Mouse (Mus musculus): ENCODE data around the gene Gsdme.

Gene Gsdme

DNA sequence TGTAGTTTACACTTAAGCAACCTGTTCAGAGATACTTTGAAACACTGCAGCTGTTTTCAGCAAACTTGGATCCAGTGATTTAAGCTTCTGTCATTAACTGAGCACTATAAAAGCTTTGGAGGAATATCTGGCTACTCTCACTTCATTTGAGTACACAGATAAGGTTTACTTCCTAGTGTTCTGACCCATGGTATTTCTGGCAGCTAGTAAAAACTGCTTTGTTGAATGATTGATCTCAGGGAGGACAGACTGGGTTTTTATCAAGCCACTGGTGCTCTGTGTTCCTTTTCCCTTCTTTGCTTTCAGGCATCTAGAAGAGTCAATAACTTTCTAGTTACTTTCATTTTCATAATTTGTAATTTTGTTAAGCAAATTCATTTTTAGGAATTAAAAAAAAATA lies 74.3 kb downstream of the Gsdme start:
- DNase-seq (ENCODE audit: low spot score in 2 of 2) = no peak

DNA sequence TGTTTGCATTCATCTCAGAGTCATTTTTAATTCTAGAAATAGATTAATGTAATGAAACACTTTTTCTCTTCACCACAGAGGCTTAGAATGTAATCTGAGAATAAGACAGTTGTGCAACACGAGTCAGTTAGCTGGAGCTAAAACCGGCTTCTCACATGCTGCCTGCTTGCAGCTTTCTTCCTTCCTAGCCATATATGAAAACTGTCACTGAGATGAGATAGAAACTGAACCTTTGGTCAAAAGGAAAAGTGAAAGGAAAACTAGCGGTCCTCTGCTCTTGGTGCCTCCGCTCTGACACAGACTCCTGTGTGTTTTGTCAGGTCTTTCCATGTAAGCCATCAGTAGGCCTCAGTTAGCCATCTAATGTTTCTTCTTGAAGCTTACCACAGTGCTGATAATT lies 75.7 kb downstream of the Gsdme start:
- peak in 1 of 2 experiments; percentile 3 for DNase-seq (ENCODE audit: low spot score in 2 of 2)

DNA sequence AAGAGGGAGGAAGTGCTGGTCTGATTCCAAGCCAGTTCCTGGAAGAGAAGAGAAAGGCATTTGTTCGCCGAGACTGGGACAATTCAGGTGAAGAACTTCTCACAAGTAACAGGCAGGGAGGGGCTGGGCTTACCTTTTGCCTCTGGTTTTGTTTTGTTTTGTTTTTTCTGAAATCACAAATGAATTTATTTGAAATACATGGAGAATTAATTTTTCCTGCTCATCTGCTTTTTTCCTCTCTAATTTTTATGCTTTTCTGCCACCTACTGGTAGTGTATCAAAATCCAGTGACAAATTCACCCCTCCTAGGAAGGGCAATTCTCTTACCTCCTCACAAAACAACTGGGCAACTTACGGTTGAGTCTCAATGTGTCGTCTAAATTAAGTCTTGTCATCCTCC lies 83.5 kb downstream of the Gsdme start:
- DNase-seq (ENCODE audit: low spot score in 2 of 2) = no peak

DNA sequence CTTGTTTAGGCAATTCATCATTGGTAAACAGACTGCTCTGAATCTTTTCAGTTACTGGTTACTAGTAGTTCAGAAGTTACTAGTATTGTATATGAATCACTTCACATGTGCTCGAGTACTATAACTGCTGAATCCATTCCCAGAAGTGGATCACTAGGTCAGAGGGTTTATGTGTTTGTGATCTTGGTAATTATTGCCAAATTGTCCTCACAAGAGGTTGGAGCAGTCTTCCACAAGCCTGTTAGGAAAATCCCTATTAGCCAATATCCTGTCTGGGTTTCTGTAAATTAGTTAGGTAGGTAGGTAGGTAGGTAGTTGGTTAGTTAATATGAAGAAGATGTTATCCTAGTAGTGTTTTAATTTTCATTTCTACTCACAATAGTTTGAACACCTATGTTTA lies 87.9 kb downstream of the Gsdme start:
- DNase-seq (ENCODE audit: low spot score in 2 of 2) = no peak

DNA sequence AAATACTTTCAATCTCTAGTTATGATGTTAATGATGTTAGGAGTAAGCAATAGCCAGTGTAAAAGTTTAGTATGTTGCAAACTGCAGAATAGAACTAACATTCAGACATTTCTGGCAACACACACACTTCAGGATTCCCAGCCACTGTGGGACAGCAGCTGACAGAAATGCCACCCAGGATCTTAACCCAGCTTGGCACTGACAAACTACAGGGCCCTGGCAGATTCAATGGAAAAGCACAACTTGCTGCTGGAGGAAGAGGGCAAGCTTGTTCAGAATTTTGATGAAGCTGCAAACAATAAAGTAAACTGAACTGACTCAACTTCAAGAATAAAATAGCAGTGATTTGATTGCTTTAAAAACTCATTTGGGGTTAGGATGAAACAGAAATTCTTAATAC lies 93.9 kb downstream of the Gsdme start:
- DNase-seq (ENCODE audit: low spot score in 2 of 2) = no peak

DNA sequence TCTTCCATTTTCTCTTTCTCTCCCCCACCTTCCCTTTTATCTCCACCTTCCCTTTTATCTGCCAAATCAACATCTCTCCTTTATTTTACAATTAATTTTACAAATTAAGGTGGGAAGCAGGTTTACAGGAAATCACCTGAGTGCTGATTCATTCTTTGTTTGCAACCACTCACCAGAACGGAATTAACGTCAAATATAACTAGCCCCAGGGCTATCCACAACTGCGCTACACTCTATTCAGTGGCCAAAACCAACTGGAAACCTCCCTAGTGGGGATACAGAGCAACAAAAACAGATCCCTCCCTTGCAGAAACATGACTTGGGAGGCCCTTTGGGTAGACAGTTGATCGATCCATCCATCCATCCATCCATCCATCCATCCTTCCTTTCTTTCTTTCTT lies 94.8 kb downstream of the Gsdme start:
- DNase-seq (ENCODE audit: low spot score in 2 of 2) = no peak

DNA sequence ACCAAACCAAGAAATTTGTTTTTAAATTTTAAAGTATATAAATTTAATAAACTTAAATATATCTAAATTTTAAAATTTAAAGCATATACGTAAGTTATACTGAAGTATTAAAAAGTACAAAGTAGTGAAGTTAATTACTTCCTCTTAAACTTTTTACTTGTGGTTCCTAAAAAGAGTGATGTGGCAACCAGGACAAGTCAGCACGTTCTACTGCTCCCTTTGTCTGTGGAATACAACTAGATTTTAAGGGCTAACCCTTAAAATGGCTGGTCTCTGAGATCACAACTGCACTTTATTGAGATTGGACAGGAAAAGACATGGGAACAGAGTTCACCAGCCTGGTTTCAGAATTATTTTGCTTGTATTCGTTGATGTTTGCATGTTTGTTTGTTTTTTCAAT lies 100.6 kb downstream of the Gsdme start:
- DNase-seq (ENCODE audit: low spot score in 2 of 2) = no peak

DNA sequence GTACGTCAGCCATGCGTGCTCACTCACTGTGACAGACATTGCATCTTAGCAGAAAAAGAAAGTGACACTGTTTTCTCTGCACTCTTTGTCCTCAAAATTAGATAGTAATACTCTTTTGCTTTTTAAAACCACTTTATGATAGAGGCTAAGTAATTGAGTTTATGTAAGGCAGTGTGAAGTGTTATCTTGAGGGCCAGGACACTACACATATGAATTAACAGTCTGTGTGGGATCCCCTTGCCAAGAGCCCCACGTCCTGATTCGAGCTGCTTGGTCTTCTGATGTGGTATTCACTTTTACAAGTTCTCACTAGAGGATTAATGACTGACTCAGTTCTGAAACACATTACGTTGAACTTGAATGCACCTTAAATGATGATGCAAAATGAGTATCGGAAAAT lies 103.8 kb downstream of the Gsdme start:
- DNase-seq (ENCODE audit: low spot score in 2 of 2) = no peak

DNA sequence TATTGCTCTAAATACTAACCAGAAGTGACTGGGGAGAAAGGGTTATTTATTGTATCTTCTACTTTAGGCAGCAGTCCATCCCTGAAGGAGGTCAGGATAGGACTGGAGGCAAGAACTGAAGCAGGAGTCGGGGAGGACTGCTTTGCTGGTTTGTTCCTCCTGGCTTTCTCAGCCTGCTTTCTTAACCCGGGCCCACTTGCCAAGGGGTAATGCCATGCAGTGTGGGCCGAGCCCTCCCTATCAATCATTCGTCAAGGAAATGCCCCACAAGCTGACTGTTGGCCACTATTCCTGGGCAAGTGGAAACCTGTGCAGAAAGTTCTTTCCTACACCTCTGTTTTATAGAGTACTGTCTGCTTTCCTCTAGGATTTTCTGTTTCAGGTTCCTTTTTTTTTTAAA lies 114.3 kb downstream of the Gsdme start:
- DNase-seq (ENCODE audit: low spot score in 2 of 2) = no peak

DNA sequence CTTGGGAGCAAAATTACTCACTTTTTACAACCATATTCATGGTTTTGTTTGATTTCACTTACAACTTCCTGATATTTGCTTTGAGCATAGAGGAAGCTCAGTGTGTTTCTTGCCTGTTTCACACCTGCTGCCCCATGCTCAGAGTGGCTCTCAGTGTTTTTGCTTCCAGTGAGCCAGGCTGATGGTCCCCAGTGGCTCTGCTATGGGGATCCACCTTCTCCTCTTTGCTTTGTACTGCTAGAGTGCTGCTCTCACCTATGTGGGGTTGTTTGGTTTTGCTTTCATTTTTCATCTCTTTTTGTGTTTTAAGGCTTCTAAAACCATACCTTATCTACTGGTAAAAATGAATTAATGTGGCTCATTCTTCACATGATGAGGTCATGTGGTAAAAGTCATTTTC lies 117.5 kb downstream of the Gsdme start:
- peak; percentile 41 to 43 for DNase-seq (ENCODE audit: low spot score in 2 of 2)

DNA sequence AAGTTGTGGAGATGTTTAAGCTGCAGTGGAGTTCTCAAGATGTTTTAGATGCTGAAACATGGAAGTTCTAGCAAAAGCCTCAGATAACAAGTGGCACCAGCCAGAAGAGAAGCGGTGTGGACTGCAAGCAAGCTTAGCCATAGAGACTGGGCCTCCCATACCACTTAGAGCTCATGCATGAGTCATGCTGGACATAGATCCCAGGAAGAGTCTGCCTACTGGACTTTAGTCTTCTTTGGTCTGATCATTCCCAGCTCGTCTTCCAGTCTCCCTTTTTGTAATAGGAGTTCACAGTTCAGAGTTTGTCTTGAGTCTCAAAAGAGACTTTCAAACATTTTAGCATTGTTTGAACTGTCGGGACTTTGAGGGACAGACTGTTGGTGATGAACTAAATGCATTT lies 124.1 kb downstream of the Gsdme start:
- no peak for DNase-seq (ENCODE audit: low spot score in 2 of 2)

All from natural killer cell, adult 2 months (primary cell).